Mouse (Mus musculus) liver, embryonic 16.5 days (tissue): Measurements from ENCODE around the gene Sv2b. TPM values are rescaled to one million over a fixed set of nuclear protein-coding genes. Genes with fewer than 3 reads are reported as not detected.

Source experiments
- ATAC-seq: fragments of 200-750 bp; cut with Nextera tagmentation; 2 replicates; pipeline ENCODE4 v1.8.0; 2017; ENCODE audit warnings: low read depth, mild to moderate bottlenecking, moderate number of reproducible peaks, moderate library complexity
- H3K27ac ChIP-seq: fragments of 300-500 bp; sonication (generic); 2 replicates; pipeline ENCODE4 v1.5.1; 2014; ENCODE audit warnings: mild to moderate bottlenecking, low read length
- H3K27me3 ChIP-seq: fragments of 300-500 bp; sonication (generic); 2 replicates; pipeline ENCODE4 v1.6.1; 2014; ENCODE audit warnings: low read depth, low read length, mixed read lengths; ENCODE audit not compliant: control insufficient read depth, insufficient read depth
- H3K36me3 ChIP-seq: fragments of 300-500 bp; sonication (generic); 2 replicates; pipeline ENCODE4 v1.6.1; 2014; ENCODE audit warnings: mild to moderate bottlenecking; ENCODE audit not compliant: control insufficient read depth, insufficient read depth
- H3K4me1 ChIP-seq: fragments of 300-500 bp; sonication (generic); 2 replicates; pipeline ENCODE4 v1.6.1; 2014; ENCODE audit warnings: low read depth, low read length, mixed read lengths; ENCODE audit not compliant: control insufficient read depth
- H3K4me2 ChIP-seq: fragments of 300-500 bp; sonication (generic); 2 replicates; pipeline ENCODE4 v1.6.1; 2014; ENCODE audit warnings: low read depth, low read length, mixed read lengths
- H3K4me3 ChIP-seq: fragments of 300-500 bp; sonication (generic); 2 replicates; pipeline ENCODE4 v1.5.1; 2014; ENCODE audit warnings: low read depth, mild to moderate bottlenecking, low read length
- H3K9ac ChIP-seq: fragments of 300-500 bp; sonication (generic); 2 replicates; pipeline ENCODE4 v1.6.1; 2014; ENCODE audit warnings: low read depth, low read length
- H3K9me3 ChIP-seq: fragments of 300-500 bp; sonication (generic); replicated peaks from 2 replicates; pipeline ENCODE4 v1.6.1; 2016; ENCODE audit warnings: low read length; ENCODE audit not compliant: control insufficient read depth
- WGBS: fragments of 180-500 bp; shearing (Covaris S2); extraction: QIAGEN DNeasy Blood & Tissue Kit; methylation state at CpG from one replicate; pipeline ENCODE4 v1.1.7; 2014; ENCODE audit not compliant: insufficient replicate concordance; 5-methylcytosine and 5-hydroxymethylcytosine counted together
- polyA plus RNA-seq: library from polyadenylated mRNA; unstranded; fragments of >200 nt; fragmentation: Nextera tagmentation; extraction: Ambion mirVana; gene quantifications from 2 replicates; pipeline ENCODE4 v1.2.1, GENCODE M21; 2015

Gene Sv2b
- polyA plus RNA-seq, 1 experiment from 2014 or later = 0.02 TPM

DNA sequence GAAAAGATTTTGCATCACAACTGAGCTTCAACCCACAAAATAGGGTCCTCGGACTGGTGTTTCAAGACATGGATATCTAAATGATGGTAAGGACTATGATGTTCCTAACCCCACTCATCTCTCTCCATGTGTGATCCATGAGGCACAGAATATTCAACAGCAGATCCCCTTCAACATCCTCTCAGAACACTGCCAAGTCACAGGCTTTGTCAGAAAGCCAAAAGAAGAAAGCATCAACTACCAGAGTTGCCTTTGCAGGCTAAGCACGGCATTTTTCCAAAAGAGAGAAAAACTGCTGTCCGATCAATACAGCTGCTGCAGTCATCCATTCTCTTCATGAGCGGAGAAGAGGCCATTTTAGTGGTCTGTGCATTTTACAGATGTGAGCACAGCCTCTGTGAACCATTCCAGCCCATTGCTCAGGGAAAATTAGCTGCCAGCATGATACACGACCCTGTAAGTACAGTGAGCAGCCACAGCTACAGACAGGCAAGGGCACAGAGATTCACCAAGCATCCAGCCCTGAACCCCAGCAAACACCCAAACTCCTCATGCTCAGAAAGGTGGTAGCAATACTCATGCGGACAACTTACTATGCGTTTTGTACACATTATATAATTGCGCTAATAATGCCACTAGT is 55.3 kb downstream of the Sv2b start:
- no peak overlapping the region for H3K27ac ChIP-seq
- no peaks in the 10 kb centered on the region for H3K9me3 ChIP-seq
- H3K9ac ChIP-seq = no peak overlapping the region
- H3K4me2 ChIP-seq = no peak overlapping the region
- no peaks in the 10 kb centered on the region for H3K36me3 ChIP-seq
- H3K4me3 ChIP-seq = no peak overlapping the region
- no peaks in the 10 kb centered on the region for H3K27me3 ChIP-seq
- H3K4me1 ChIP-seq = no peaks in the 10 kb centered on the region
- WGBS = 62% methylated on average over 8 of the region's 8 CpGs
- ATAC-seq = no peak

DNA sequence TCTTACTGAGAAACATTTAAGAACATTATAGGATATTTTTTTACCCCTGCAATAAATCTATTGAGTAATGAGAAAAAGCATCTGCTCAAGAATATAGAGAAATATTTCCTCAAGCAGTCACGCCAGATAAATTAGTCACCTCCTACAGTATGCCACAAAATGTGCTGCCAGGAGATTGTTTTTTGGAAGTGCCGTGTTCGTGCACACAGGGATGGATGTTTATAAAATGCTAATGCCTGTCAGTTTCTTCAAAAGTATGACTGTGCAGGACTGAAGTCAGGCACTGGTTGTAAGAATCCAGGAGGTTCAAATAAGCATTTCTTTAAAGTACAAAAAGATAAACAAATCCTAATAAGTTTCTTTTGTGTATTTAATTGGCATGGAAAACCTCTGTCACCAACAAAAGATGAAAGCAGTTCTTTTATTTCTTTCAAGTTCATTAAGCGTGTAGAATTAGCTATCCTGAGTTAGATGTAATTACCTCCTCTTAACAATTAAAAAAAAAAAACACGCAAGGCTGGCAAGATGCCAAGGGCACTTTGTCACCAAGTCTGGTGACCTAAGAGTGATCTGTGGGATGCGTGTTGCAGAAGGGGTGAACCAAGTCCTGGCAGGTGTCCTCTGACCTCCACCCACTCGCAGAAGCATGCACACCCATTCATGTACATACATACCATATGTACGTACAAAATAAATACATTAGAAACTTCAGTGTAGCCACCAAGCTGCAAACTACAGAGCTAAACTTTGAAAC is 68.1 kb downstream of the Sv2b start:
- Histone ChIP-seq H3K4me3 (no peak overlapping the region), H3K36me3 (no peaks in the 10 kb centered on the region), H3K27me3 (no peaks in the 10 kb centered on the region), H3K9ac (no peak overlapping the region), H3K4me1 (no peaks in the 10 kb centered on the region), H3K27ac (no peak overlapping the region), H3K4me2 (no peak overlapping the region), H3K9me3 (no peaks in the 10 kb centered on the region)
- WGBS = 62% methylated on average over 8 of the region's 8 CpGs
- no peak for ATAC-seq

DNA sequence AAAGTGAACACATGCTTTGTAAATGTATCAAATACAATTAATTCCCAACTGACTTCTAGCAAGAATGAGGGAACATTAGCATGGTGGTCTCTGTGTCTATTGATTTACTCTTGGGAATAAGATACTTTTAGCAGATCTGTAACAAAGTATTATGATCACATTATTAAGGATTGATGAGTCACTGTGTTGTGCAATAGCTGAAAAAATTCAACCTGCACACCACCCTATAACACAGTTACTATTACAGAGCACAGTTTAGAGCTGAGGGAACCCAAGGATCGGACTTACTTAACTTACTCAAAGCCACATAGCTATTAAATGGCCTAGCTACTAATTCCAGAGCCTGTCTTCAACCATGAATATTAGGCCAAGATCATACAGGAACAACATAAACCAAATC is 72.7 kb downstream of the Sv2b start:
- H3K9ac ChIP-seq = no peak overlapping the region
- H3K27ac ChIP-seq = no peak overlapping the region
- no peaks in the 10 kb centered on the region for H3K4me1 ChIP-seq
- WGBS = 52% methylated on average over 1 of the region's 1 CpGs
- no peaks in the 10 kb centered on the region for H3K9me3 ChIP-seq
- H3K36me3 ChIP-seq = no peaks in the 10 kb centered on the region
- no peak overlapping the region for H3K4me2 ChIP-seq
- no peak overlapping the region for H3K4me3 ChIP-seq
- H3K27me3 ChIP-seq = no peaks in the 10 kb centered on the region
- ATAC-seq = no peak

DNA sequence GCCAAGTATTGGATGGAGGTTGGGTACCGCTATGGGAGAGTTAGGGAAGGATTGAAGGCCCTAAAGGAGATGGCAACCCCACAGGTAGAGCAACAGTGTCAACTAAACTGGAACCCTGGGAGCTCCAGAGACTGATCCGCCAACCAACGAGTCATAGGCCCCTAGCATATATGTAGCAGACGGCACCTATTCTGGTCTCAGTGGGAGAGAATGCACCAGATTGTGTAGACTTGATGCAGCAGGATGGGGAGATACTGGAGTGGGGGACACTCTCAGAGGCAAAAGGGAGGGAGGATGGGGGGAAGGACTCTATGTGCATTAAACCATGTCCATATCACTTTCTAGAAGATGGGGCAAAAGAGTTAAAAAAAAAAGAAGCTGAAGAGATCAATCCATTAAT is 84.9 kb downstream of the Sv2b start:
- ATAC-seq = no peak
- Histone ChIP-seq H3K4me2 (no peak overlapping the region), H3K27ac (no peak overlapping the region), H3K27me3 (no peaks in the 10 kb centered on the region), H3K4me1 (no peaks in the 10 kb centered on the region), H3K9me3 (no peaks in the 10 kb centered on the region), H3K9ac (no peak overlapping the region), H3K36me3 (no peaks in the 10 kb centered on the region), H3K4me3 (no peak overlapping the region)
- WGBS = 71% methylated on average over 4 of the region's 4 CpGs

DNA sequence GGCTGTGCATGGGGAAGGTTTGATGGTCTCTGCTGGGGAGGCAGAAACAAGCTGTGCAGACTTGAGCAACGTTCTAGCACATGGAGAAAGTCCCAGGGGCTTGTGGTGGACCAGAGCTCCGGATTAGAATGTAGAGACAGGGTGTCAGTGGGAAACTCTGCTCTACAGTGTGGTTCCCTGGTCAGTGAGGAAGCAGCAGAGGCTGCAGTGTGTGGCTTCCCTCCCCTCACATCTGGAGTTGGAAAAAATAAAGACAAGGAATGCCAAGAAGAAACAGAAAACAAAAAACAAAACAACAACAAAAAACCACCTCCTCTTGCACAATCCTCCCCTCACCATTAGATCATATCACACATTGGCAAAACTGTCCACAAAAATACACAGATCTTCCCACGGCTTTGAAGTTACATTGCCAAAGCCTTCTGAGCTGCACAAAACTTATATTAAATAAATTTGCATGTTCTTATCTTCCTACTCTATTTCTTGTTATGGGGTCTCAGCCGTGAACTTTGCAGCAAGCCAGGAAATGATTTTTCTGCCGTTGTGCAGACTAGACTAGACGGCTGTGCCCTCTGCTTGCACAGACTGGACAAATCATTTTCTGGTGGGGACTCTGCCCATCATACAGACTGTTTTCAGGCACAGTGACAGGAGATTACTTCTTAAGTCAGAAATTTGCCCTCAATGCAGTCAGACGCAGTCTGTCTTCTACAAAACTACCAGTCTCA is 86.2 kb downstream of the Sv2b start:
- Histone ChIP-seq H3K36me3 (no peaks in the 10 kb centered on the region), H3K27me3 (no peaks in the 10 kb centered on the region), H3K9me3 (no peaks in the 10 kb centered on the region), H3K4me3 (no peak overlapping the region), H3K4me2 (no peak overlapping the region), H3K9ac (no peak overlapping the region), H3K4me1 (no peaks in the 10 kb centered on the region), H3K27ac (no peak overlapping the region)
- ATAC-seq = no peak
- 46% methylated on average over 7 of the region's 7 CpGs for WGBS

DNA sequence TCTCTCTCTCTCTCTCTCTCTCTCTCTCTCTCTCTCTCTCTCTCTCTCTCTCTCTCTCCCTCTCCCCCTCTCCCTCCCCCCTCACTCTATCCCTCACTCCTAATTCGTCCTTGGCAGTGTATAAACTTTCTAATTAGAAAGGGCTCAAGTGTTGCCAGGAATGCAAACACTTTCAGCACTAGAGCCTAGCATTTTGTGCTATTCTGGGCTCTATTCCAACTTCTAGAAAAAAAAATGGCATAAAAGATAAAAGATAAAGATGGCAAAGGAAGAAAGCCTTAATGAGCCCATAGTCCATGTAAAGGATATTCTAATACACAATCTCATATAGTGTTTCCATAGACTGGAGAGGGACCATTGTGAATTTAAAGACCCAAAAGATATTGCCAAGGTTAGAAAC is 88.3 kb downstream of the Sv2b start:
- 14% methylated on average over 1 of the region's 1 CpGs for WGBS
- Histone ChIP-seq H3K9me3 (no peaks in the 10 kb centered on the region), H3K4me1 (no peaks in the 10 kb centered on the region), H3K4me2 (no peak overlapping the region), H3K27ac (no peak overlapping the region), H3K9ac (no peak overlapping the region), H3K36me3 (no peaks in the 10 kb centered on the region), H3K4me3 (no peak overlapping the region), H3K27me3 (no peaks in the 10 kb centered on the region)
- ATAC-seq = no peak

DNA sequence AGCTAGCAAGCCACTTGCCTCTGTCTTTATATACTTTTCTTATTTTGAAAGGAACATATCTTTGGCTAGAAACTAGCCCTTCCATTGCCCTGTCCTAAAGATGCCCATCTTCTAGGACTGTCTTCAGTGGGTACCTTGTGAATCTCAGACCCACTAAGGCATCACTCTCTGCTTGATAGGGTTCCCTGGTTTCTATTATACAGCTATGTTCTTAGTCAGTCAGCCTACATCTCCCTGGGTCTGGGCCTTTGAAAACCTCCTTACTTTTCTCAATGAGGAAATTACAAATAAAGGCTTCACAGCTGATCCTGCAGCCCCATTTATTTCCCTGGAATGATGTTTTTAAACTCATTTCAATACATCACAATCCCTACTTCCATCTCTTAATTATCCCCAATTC is 88.8 kb downstream of the Sv2b start:
- no peaks in the 10 kb centered on the region for H3K4me1 ChIP-seq
- no peak for ATAC-seq
- no peak overlapping the region for H3K9ac ChIP-seq
- H3K27me3 ChIP-seq = no peaks in the 10 kb centered on the region
- no peak overlapping the region for H3K27ac ChIP-seq
- H3K36me3 ChIP-seq = no peaks in the 10 kb centered on the region
- H3K9me3 ChIP-seq = no peaks in the 10 kb centered on the region
- H3K4me2 ChIP-seq = no peak overlapping the region
- H3K4me3 ChIP-seq = no peak overlapping the region

DNA sequence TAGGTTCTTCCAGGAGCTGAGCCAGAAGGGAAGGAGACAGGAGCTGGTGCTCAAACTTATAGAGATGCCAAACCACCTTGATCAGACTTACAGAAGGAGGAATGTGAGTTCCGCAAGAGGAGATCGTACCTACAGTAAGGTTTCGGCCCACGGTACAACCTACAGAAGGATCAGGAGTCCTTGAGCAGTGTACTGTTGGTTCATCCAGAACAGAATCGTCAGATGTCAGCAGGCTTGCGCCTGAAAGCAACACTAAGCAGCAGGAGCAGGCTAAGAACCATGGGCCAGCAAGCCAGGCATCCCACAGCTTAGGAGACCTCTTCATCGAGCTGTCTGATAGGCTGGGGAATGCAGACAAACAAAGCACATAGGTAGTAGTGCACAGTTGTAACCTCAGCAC is 92.9 kb downstream of the Sv2b start:
- Histone ChIP-seq H3K4me2 (no peak overlapping the region), H3K27ac (no peak overlapping the region), H3K9me3 (no peaks in the 10 kb centered on the region), H3K4me1 (no peaks in the 10 kb centered on the region), H3K9ac (no peak overlapping the region), H3K4me3 (no peak overlapping the region), H3K36me3 (no peaks in the 10 kb centered on the region), H3K27me3 (no peaks in the 10 kb centered on the region)
- no peak for ATAC-seq
- WGBS = 65% methylated on average over 7 of the region's 7 CpGs

DNA sequence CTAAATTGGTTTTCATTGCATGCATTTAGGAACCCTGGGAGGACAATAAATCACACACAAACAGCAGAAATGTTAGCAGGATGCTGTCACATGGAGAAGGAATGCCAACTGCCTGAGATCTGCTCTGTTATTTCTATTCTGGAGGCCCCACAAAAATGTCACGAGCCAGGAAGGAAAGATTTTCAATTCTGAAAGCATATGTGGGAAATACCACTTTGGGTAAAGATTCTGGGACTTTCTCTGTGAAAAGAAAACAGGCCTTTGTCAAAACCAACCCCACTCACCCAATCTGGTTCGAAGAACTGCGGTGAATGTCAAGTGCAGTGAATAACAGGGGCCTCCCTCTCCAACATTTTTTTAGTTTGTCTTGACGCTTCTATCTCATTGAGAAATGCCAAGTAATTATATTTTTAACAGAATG is 99.8 kb downstream of the Sv2b start:
- Histone ChIP-seq H3K27ac (no peak overlapping the region), H3K4me1 (no peaks in the 10 kb centered on the region), H3K9me3 (no peaks in the 10 kb centered on the region), H3K36me3 (no peaks in the 10 kb centered on the region), H3K27me3 (no peaks in the 10 kb centered on the region), H3K4me2 (no peak overlapping the region), H3K4me3 (no peak overlapping the region), H3K9ac (no peak overlapping the region)
- ATAC-seq = no peak
- WGBS = 55% methylated on average over 4 of the region's 4 CpGs
